Mouse (Mus musculus) cerebellum, postnatal 4 days (tissue): ENCODE measurements around the gene Rere.
"Not testable (repeated sequence)": the region's sequence is repeated elsewhere in the genome, so short reads cannot be mapped to it uniquely, and the experiment has no call there.

Experiments used
- DNase-seq, 2 experiments: peaks; one replicate each; pipeline ENCODE4 v3.0.0; 2022; ENCODE audit warnings: low spot score in 2 of 2, mixed read lengths in 1 of 2

Rere gene

GRCm38 (mm10) chr4:150459022-150459794, 177.8 kb downstream of the Rere start:
- no peak for DNase-seq

GRCm38 (mm10) chr4:150460451-150460850, 179.0 kb downstream of the Rere start:
- no peak for DNase-seq

DNA sequence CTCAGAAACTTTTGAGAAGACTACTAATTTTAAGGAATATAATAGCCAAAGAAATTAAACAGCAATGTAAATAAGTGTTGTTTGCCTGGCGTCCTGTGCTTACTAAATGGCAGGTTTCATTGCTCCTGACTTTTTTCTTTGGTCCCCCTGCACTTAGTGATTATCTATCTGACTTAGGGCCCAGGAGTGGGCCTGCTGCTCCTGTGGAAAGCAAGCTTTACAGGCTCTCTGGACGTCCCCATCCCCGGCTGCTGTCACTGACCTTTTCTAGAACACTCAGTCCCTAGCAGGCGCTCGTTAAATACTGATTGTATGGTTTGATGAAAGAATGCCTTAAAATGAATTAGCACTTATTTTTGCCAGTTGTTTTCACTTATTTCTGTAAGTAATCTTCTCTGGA, 179.6 kb downstream of the Rere start:
- DNase-seq, result no peak

- no peak for DNase-seq
Measured at GRCm38 (mm10) chr4:150461427-150462189, 180.2 kb downstream of the Rere start.

DNA sequence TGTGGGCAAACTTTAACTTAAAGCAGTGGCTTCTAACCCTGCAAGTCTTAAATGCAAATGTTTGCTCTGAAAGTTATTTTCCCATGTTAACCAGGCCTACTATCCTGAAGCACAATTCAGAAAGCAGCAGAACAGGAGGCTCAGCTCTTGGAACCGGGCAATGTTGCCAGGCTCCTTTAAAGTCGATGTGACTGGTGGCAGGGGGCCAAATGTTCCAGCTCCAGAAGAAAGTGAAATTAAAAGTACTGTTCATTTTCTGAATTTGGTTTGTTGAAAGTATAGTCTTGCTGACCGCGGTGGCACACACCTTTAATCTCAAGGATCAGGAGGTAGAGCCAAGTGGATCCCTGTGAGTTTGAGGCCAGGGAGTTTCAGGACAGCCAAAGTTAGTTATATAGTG, 180.9 kb downstream of the Rere start:
- peak in 1 of 2 experiments; percentile 36 for DNase-seq

DNA sequence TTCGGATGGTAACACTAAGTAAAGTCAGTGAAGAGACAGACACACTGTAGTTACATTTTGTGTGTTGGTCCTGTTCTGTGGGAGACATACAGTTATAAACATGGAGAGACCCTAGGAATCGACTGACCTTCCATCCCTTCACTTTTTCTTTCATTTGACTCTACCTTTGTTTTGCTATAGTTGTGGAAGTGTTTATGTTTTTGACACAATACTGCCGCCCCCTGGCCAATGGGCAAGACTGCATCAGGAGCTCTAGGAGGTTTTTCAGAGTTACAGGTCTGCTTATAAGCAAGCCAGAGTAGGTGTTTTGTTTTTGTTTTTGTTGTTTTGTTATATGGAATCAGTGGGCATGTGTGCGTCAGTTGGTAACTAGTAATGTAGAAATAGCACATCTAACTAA, 184.3 kb downstream of the Rere start:
- peak; percentile 35 to 66 for DNase-seq

DNA sequence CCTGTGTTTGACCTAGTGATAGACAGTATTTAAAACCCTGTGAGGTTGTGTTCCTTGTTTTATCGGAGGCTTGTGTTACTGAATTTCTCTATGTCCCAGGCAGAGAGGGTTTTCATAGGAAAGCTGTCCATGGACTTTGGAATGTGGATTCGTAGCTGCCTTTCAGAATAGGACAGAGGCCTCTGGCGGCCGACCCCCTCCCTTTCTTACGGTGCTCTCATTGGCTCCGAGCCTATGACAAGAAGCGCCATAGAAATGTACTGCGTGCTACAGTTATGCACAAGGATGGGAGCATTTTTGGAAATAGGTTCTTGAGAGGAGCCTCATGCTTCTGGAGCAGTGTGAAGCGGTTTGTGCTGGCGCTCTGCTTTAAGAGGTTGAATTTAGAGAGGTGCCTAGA, 187.8 kb downstream of the Rere start:
- DNase-seq, result no peak

- DNase-seq, result no peak
Measured at GRCm38 (mm10) chr4:150470674-150471328, 189.4 kb downstream of the Rere start.

- no peak for DNase-seq
Measured at GRCm38 (mm10) chr4:150472751-150473436, 191.4 kb downstream of the Rere start.

DNA sequence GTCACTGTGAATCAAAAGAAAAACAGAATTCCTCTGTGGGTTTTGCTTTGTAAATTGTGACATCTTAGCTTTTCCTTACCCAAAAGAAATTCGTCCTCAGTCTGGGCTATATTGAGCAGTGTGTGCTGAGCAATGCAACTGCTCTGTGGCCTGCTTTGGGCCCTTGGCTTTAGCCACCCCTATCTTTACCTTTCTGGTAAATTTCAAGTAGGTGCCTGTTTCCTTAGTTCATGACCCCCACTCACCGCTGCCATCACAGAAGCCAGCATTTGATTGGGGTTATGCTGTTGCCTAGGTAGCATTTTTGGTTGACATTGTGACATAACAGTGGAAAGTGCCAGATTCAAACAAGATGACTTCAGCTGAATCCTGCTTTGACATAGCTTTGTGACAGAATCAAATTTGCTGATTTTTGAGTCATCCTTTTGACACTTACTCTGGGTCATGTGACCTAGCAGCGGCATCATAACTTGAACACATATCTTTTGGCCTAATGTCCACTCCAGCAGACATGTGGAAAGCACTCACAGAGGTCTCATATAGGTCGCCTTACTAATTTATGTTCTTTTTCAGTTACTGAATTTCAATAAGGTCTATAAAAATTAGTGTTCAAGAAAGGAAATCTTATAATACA, 192.1 kb downstream of the Rere start:
- DNase-seq, result no peak

DNA sequence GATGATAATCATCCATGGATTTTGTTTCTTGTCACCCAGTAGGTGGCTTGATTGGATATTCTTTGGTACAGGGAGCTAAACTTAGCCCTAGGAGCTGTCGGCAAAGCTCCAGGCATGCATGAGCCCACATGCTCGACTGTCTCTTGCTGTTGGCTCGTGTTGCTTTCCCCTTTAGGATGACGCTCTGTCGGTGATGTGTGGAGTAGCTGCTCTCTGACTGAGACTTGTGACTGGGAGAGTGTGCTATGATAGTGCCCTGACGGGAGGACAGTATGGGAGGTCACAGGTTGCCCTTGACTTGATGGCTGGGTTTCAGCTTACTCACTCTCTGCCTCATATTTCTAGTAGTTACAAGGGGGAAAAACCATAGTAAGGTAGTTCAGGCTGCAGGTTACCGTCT, 192.6 kb downstream of the Rere start:
- DNase-seq, result no peak

DNA sequence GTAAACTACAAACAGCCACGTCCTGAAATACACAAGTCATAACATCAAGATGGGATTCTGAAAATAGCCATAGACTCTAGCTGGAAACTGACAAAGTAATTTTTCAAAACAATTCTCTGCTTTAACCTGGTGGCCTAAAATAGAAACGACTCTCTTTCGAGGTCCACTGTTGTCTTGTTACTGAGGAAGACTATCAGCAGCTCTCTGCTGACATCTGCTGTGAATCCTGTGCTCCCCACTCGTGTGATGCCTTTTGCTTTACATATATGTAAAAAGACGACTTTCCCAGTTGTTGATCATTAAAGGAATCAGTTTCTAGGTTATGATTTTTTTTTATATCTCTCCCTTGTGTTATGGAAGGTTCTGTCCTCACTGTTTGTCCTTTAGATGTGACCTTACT, 194.8 kb downstream of the Rere start:
- DNase-seq, result no peak

DNA sequence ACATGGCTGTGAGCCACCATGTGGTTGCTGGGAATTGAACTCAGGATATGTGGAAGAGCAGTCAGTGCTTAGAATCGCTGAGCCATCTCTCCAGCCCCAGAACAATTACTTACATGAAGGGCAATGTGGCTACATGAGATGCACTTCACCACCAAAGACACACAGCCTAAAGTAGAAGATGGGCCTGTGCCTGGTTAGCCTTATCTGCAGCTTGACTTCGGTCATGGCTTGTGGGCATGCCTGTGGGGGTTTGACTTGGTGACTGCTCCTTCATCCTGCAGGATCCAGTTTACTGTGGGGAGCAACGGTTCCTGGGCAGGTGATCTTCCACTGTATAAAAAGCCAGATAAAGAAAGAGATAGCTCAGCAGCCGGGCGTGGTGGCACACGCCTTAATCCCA, 196.6 kb downstream of the Rere start:
- DNase-seq, result no peak

DNA sequence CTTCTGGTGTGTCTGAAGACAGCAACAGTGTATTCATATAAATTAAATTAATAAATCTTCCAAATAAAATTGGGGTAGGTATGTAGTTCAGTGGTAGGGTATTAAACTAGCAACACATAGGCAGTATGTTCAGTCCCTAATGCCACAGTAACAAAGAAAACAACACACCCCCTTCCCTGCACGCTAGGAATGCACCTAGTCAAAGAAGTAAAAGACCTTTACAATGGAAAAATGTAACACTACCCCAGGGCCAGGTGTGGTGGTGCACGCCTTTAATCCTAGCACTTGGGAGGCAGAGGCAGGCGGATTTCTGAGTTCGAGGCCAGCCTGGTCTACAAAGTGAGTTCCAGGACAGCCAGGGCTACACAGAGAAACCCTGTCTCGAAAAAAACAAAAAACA, 201.6 kb downstream of the Rere start:
- DNase-seq, result not testable (repeated sequence)

DNA sequence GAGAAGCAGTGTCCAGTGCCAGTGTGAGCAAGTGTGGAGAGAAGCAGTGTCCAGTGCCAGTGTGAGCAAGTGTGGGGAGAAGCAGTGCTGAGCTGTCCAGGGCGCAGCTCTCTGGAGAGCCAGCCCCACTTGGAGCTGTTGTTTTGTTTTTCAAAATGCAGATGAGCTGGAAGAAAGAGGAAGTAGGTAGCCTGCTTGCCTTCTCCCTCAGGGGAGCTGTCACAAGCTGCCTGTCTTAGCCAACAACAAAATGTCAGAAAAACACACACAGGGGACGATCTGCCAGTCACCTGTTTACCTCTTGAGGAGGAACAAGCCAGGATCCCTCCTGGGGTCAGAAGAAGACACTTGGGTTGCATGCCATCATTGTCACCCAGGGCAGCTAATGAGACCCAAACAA, 204.7 kb downstream of the Rere start:
- DNase-seq, result no peak

GRCm38 (mm10) chr4:150487109-150487508, 205.7 kb downstream of the Rere start:
- no peak for DNase-seq

- peak; percentile 35 to 57 for DNase-seq
Measured at GRCm38 (mm10) chr4:150488096-150488748, 206.8 kb downstream of the Rere start.

GRCm38 (mm10) chr4:150488767-150489166, 207.3 kb downstream of the Rere start:
- no peak for DNase-seq

GRCm38 (mm10) chr4:150490050-150490449, 208.6 kb downstream of the Rere start:
- DNase-seq, result no peak

DNA sequence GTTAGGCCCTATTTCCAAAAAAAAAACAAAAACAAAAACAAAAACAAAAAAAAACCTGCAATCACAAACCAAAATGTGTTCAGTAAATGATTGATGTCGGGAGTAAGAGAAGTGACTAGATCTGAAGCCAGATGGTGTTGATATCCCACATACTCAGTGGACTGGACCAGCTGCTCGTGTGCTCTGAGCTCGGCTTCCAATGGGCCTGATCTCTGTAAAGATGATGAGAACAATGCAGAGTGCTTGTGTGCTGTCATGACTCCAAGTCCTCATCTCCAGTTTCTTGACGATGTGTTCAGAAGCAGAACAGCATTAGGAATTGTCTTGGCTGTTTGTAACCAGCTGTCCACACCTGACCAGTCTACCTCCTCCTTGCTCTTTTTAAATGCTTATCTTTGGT, 210.3 kb downstream of the Rere start:
- no peak for DNase-seq
